Mouse (Mus musculus) ES-Bruce4 (cell line): ENCODE data around the gene Rtn4r. TPM values are rescaled to one million over a fixed set of nuclear protein-coding genes. Genes with fewer than 3 reads are reported as not detected.

ENCODE experiments used
- H3K27ac ChIP-seq: 2 replicates; pipeline ENCODE4 v1.5.1; 2012; ENCODE audit warnings: low read length, inconsistent platforms; ENCODE audit not compliant: insufficient read depth
- H3K27me3 ChIP-seq: 2 replicates; pipeline ENCODE4 v1.6.1; 2012; ENCODE audit warnings: mild to moderate bottlenecking, low read length, inconsistent platforms; ENCODE audit not compliant: control insufficient read depth, poor library complexity, insufficient read depth, severe bottlenecking
- H3K36me3 ChIP-seq: 2 replicates; pipeline ENCODE4 v1.6.1; 2012; ENCODE audit warnings: inconsistent platforms, mild to moderate bottlenecking, low read length, moderate library complexity; ENCODE audit not compliant: control insufficient read depth, poor library complexity, insufficient read depth, severe bottlenecking
- H3K4me1 ChIP-seq: one replicate; pipeline ENCODE4 v1.8.1; 2011; ENCODE audit warnings: low read length; ENCODE audit not compliant: control insufficient read depth, insufficient read depth
- H3K4me3 ChIP-seq: 2 replicates; pipeline ENCODE4 v1.5.1; 2011; ENCODE audit warnings: low read depth, mild to moderate bottlenecking, low read length
- H3K9ac ChIP-seq: 2 replicates; pipeline ENCODE4 v1.6.1; 2012; ENCODE audit warnings: low read depth, mild to moderate bottlenecking, inconsistent platforms; ENCODE audit not compliant: poor library complexity, severe bottlenecking
- H3K9me3 ChIP-seq: replicated peaks from 2 replicates; pipeline ENCODE4 v1.6.1; 2012; ENCODE audit warnings: mild to moderate bottlenecking, low read length, inconsistent platforms; ENCODE audit not compliant: control insufficient read depth, poor library complexity, insufficient read depth, severe bottlenecking
- CTCF ChIP-seq: IDR thresholded peaks from one replicate; pipeline ENCODE4 v1.8.1; 2011; ENCODE audit warnings: low read depth, low read length
- EP300 ChIP-seq: IDR thresholded peaks from 2 replicates; pipeline ENCODE4 v1.6.1; 2011; ENCODE audit warnings: low read depth, low read length; ENCODE audit not compliant: insufficient read depth
- POLR2A ChIP-seq: IDR thresholded peaks from one replicate; pipeline ENCODE4 v1.8.1; 2011; ENCODE audit warnings: low read length; ENCODE audit not compliant: insufficient read depth
- polyA plus RNA-seq: library from polyadenylated mRNA; stranded (reverse); fragments of >200 nt; gene quantifications from 2 replicates; pipeline ENCODE4 v1.2.4, GENCODE M21; 2011; ENCODE audit warnings: low read depth; ENCODE audit not compliant: missing spikeins, insufficient read depth, insufficient read length

Rtn4r gene
- polyA plus RNA-seq, 1 experiment, result 2.2 TPM

- Histone ChIP-seq H3K4me1 (no peaks in the 10 kb centered on the region), H3K9ac (no peak overlapping the region), H3K9me3 (no peaks in the 10 kb centered on the region), H3K27me3 (no peaks in the 10 kb centered on the region), H3K27ac (no peak overlapping the region), H3K36me3 (no peaks in the 10 kb centered on the region), H3K4me3 (no peak overlapping the region)
- TF ChIP-seq POLR2A, result no peak
- TF ChIP-seq EP300, result no peak
- no peak for TF ChIP-seq CTCF
Observed at GRCm38 (mm10) chr16:18082291-18082690, 45.2 kb upstream of the Rtn4r start.

GRCm38 (mm10) chr16:18083231-18083951 is 44.1 kb upstream of the Rtn4r start:
- no peaks in the 10 kb centered on the region for H3K4me1 ChIP-seq
- no peak overlapping the region for H3K9ac ChIP-seq
- no peak overlapping the region for H3K4me3 ChIP-seq
- no peaks in the 10 kb centered on the region for H3K36me3 ChIP-seq
- no peak overlapping the region for H3K27ac ChIP-seq
- H3K9me3 ChIP-seq, result no peaks in the 10 kb centered on the region
- TF ChIP-seq EP300 (no peak), POLR2A (no peak), CTCF (no peak)
- no peaks in the 10 kb centered on the region for H3K27me3 ChIP-seq

GRCm38 (mm10) chr16:18084262-18084661 is 43.2 kb upstream of the Rtn4r start:
- Histone ChIP-seq H3K4me1 (no peaks in the 10 kb centered on the region), H3K27me3 (no peaks in the 10 kb centered on the region), H3K27ac (no peak overlapping the region), H3K9me3 (no peaks in the 10 kb centered on the region), H3K9ac (no peak overlapping the region), H3K36me3 (no peaks in the 10 kb centered on the region), H3K4me3 (no peak overlapping the region)
- TF ChIP-seq EP300 (no peak), POLR2A (no peak), CTCF (no peak)

- TF ChIP-seq POLR2A (no peak), CTCF (no peak), EP300 (no peak)
- no peaks in the 10 kb centered on the region for H3K4me1 ChIP-seq
- H3K36me3 ChIP-seq, result no peaks in the 10 kb centered on the region
- H3K9me3 ChIP-seq, result no peaks in the 10 kb centered on the region
- no peak overlapping the region for H3K27ac ChIP-seq
- no peak overlapping the region for H3K4me3 ChIP-seq
- no peaks in the 10 kb centered on the region for H3K27me3 ChIP-seq
- H3K9ac ChIP-seq, result no peak overlapping the region
Observed at GRCm38 (mm10) chr16:18087101-18087500, 40.3 kb upstream of the Rtn4r start.

- Histone ChIP-seq H3K9ac (no peak overlapping the region), H3K9me3 (no peaks in the 10 kb centered on the region), H3K36me3 (no peaks in the 10 kb centered on the region), H3K4me1 (no peaks in the 10 kb centered on the region), H3K27ac (no peak overlapping the region), H3K27me3 (no peaks in the 10 kb centered on the region), H3K4me3 (no peak overlapping the region)
- TF ChIP-seq EP300, result no peak
- no peak for TF ChIP-seq CTCF
- TF ChIP-seq POLR2A, result no peak
Observed at GRCm38 (mm10) chr16:18096348-18096747, 31.1 kb upstream of the Rtn4r start.

GRCm38 (mm10) chr16:18102816-18103215 is 24.6 kb upstream of the Rtn4r start:
- Histone ChIP-seq H3K9ac (no peak overlapping the region), H3K4me1 (peaks cover 2% of the 10 kb centered on the region), H3K9me3 (no peaks in the 10 kb centered on the region), H3K36me3 (no peaks in the 10 kb centered on the region), H3K27me3 (no peaks in the 10 kb centered on the region), H3K4me3 (no peak overlapping the region), H3K27ac (no peak overlapping the region)
- TF ChIP-seq CTCF (no peak), POLR2A (no peak), EP300 (no peak)
